Mouse (Mus musculus): Measurements from ENCODE around the gene Gck. TPM values are rescaled to one million over a fixed set of nuclear protein-coding genes. Genes with fewer than 3 reads are reported as not detected.

The Gck gene
- polyA plus RNA-seq, 1 experiment from 2014 or later = 3.4 TPM

GRCm38 (mm10) chr11:5852314-5852713 is 97.6 kb downstream of the Gck start:
- Histone ChIP-seq H3K36me3 (no peaks in the 10 kb centered on the region), H3K4me2 (no peak overlapping the region), H3K9me3 (no peaks in the 10 kb centered on the region), H3K9ac (no peak overlapping the region), H3K4me1 (no peaks in the 10 kb centered on the region), H3K27me3 (replicated peaks) (no peaks in the 10 kb centered on the region), H3K4me3 (replicated peaks) (no peak overlapping the region), H3K27ac (no peak overlapping the region)
- no peak for ATAC-seq (ENCODE audit: insufficient read depth, low FRiP score, low read depth)
- 40% methylated on average over 1 of the region's 1 CpGs for WGBS

- no peak overlapping the region for H3K4me2 ChIP-seq
- 46% methylated on average over 4 of the region's 4 CpGs for WGBS
- no peak overlapping the region for H3K4me3 ChIP-seq (replicated peaks)
- H3K27me3 ChIP-seq (replicated peaks) = no peaks in the 10 kb centered on the region
- no peaks in the 10 kb centered on the region for H3K9me3 ChIP-seq
- H3K4me1 ChIP-seq = no peaks in the 10 kb centered on the region
- no peak for ATAC-seq (ENCODE audit: insufficient read depth, low FRiP score, low read depth)
- H3K36me3 ChIP-seq = no peaks in the 10 kb centered on the region
- H3K27ac ChIP-seq = no peak overlapping the region
- H3K9ac ChIP-seq = no peak overlapping the region
Measured at GRCm38 (mm10) chr11:5851021-5851736, 98.7 kb downstream of the Gck start.

Other genes starting within 250 kb of the Gck start
- gene Mrps24, start 234.4 kb downstream of the Gck start, polyA plus RNA-seq (2015; fragmentation: Nextera tagmentation; extraction: Ambion mirVana) = 210 and 217 TPM in 2 replicates
- 22.8 and 23.3 TPM in 2 replicates for gene Urgcp, start 187.7 kb downstream of the Gck start, polyA plus RNA-seq (2015; fragmentation: Nextera tagmentation; extraction: Ambion mirVana)
- 111 and 115 TPM in 2 replicates for gene Dbnl, start 161.6 kb downstream of the Gck start, polyA plus RNA-seq (2015; fragmentation: Nextera tagmentation; extraction: Ambion mirVana)
- 3.4 and 6.7 TPM in 2 replicates for gene Pgam2, start 146.3 kb downstream of the Gck start, polyA plus RNA-seq (2015; fragmentation: Nextera tagmentation; extraction: Ambion mirVana)
- 9.6 and 11.1 TPM in 2 replicates for gene Polm, start 112.1 kb downstream of the Gck start, polyA plus RNA-seq (2015; fragmentation: Nextera tagmentation; extraction: Ambion mirVana)
- 38.9 and 40.1 TPM in 2 replicates for gene Aebp1, start 88.1 kb downstream of the Gck start, polyA plus RNA-seq (2015; fragmentation: Nextera tagmentation; extraction: Ambion mirVana)
- gene Pold2, start 71.8 kb downstream of the Gck start, polyA plus RNA-seq (2015; fragmentation: Nextera tagmentation; extraction: Ambion mirVana) = 122 and 134 TPM in 2 replicates
- gene Myl7, start 51.3 kb downstream of the Gck start, polyA plus RNA-seq (2015; fragmentation: Nextera tagmentation; extraction: Ambion mirVana) = 25.2 and 30.7 TPM in 2 replicates
- 48.7 and 54.8 TPM in 2 replicates for gene Ykt6, start 5.6 kb upstream of the Gck start, polyA plus RNA-seq (2015; fragmentation: Nextera tagmentation; extraction: Ambion mirVana)
- 4.0 and 5.4 TPM in 2 replicates for gene Camk2b, start 116.3 kb upstream of the Gck start, polyA plus RNA-seq (2015; fragmentation: Nextera tagmentation; extraction: Ambion mirVana)
- 0.39 and 0.51 TPM in 2 replicates for gene A730071L15Rik, start 249.9 kb upstream of the Gck start, polyA plus RNA-seq (2015; fragmentation: Nextera tagmentation; extraction: Ambion mirVana)